Mouse (Mus musculus): Measurements from ENCODE around the gene Lrrc1.

GRCm38 (mm10) chr9:77434965-77435364, 109.7 kb downstream of the Lrrc1 start:
- TF ChIP-seq POLR2A (IDR thresholded peaks at IDR 0.05; ENCODE audit: extremely low read depth, insufficient read depth, low read length) (no peak), CTCF (IDR thresholded peaks at IDR 0.05; ENCODE audit: extremely low read depth, insufficient read depth, low read length) (no peak)
